Mouse (Mus musculus): ENCODE measurements around the gene Naa38.

Naa38 gene

GRCm38 (mm10) chr11:69401210-69401637 lies 5.9 kb downstream of the Naa38 start:
- peak; percentile 71 to 74 for DNase-seq

- DNase-seq = no peak
Observed at GRCm38 (mm10) chr11:69401987-69402386, 6.7 kb downstream of the Naa38 start.

- no peak for DNase-seq
Observed at GRCm38 (mm10) chr11:69403691-69404594, 8.7 kb downstream of the Naa38 start.

- DNase-seq = no peak
Observed at GRCm38 (mm10) chr11:69404595-69405396, 9.5 kb downstream of the Naa38 start.

- no peak for DNase-seq
Observed at GRCm38 (mm10) chr11:69405397-69406200, 10.3 kb downstream of the Naa38 start.

- DNase-seq = no peak
Observed at GRCm38 (mm10) chr11:69406282-69406681, 11.0 kb downstream of the Naa38 start.

- no peak for DNase-seq
Observed at GRCm38 (mm10) chr11:69406867-69407723, 11.8 kb downstream of the Naa38 start.

- DNase-seq = no peak
Observed at GRCm38 (mm10) chr11:69407724-69408004, 12.4 kb downstream of the Naa38 start.

- DNase-seq = peak; percentile 65 to 71
Observed at GRCm38 (mm10) chr11:69408541-69409377, 13.5 kb downstream of the Naa38 start.

GRCm38 (mm10) chr11:69409378-69410044 lies 14.2 kb downstream of the Naa38 start:
- peak; percentile 81 to 89 for DNase-seq

- DNase-seq = no peak
Observed at GRCm38 (mm10) chr11:69410045-69410309, 14.7 kb downstream of the Naa38 start.

GRCm38 (mm10) chr11:69410310-69411072 lies 15.2 kb downstream of the Naa38 start:
- DNase-seq = peak; percentile 73 to 75

- DNase-seq = peak; percentile 81 to 90
Observed at GRCm38 (mm10) chr11:69411073-69411535, 15.8 kb downstream of the Naa38 start.

GRCm38 (mm10) chr11:69411538-69412203 lies 16.4 kb downstream of the Naa38 start:
- DNase-seq = peak in 1 of 2 experiments; percentile 54

GRCm38 (mm10) chr11:69412548-69412947 lies 17.3 kb downstream of the Naa38 start:
- no peak for DNase-seq

GRCm38 (mm10) chr11:69413221-69414181 lies 18.2 kb downstream of the Naa38 start, which contains the start of gene Kdm6b:
Kdm6b (minus strand) TSS chr11:69413675.
- no peak for DNase-seq

- DNase-seq = no peak
Observed at GRCm38 (mm10) chr11:69414421-69415326, 19.4 kb downstream of the Naa38 start.

Data from spleen, adult 18-20 months (tissue).